Mouse (Mus musculus) lung, postnatal 0 days (tissue): ENCODE measurements around the gene Adamts3.

Experiments
- CTCF ChIP-seq: IDR thresholded peaks from 2 replicates; pipeline ENCODE4 v1.5.1; 2016; ENCODE audit warnings: antibody characterized with exemption, mild to moderate bottlenecking
- EP300 ChIP-seq: IDR thresholded peaks from 2 replicates; pipeline ENCODE4 v1.6.1; 2016; ENCODE audit warnings: antibody characterized with exemption, mild to moderate bottlenecking, control low read depth

- TF ChIP-seq EP300, result no peak
- no peak for TF ChIP-seq CTCF
These were observed 247.7 kb downstream of the Adamts3 start for GRCm38 (mm10) chr5:89635434-89635833.
